Mouse (Mus musculus) ES-Bruce4 (cell line): ENCODE data around the gene Pde11a. TPM values are rescaled to one million over a fixed set of nuclear protein-coding genes. Genes with fewer than 3 reads are reported as not detected.

ENCODE experiments used
- H3K27ac ChIP-seq: 2 replicates; pipeline ENCODE4 v1.5.1; 2012; ENCODE audit warnings: low read length, inconsistent platforms; ENCODE audit not compliant: insufficient read depth
- H3K27me3 ChIP-seq: 2 replicates; pipeline ENCODE4 v1.6.1; 2012; ENCODE audit warnings: mild to moderate bottlenecking, low read length, inconsistent platforms; ENCODE audit not compliant: control insufficient read depth, poor library complexity, insufficient read depth, severe bottlenecking
- H3K36me3 ChIP-seq: 2 replicates; pipeline ENCODE4 v1.6.1; 2012; ENCODE audit warnings: inconsistent platforms, mild to moderate bottlenecking, low read length, moderate library complexity; ENCODE audit not compliant: control insufficient read depth, poor library complexity, insufficient read depth, severe bottlenecking
- H3K4me1 ChIP-seq: one replicate; pipeline ENCODE4 v1.8.1; 2011; ENCODE audit warnings: low read length; ENCODE audit not compliant: control insufficient read depth, insufficient read depth
- H3K4me3 ChIP-seq: 2 replicates; pipeline ENCODE4 v1.5.1; 2011; ENCODE audit warnings: low read depth, mild to moderate bottlenecking, low read length
- H3K9ac ChIP-seq: 2 replicates; pipeline ENCODE4 v1.6.1; 2012; ENCODE audit warnings: low read depth, mild to moderate bottlenecking, inconsistent platforms; ENCODE audit not compliant: poor library complexity, severe bottlenecking
- H3K9me3 ChIP-seq: replicated peaks from 2 replicates; pipeline ENCODE4 v1.6.1; 2012; ENCODE audit warnings: mild to moderate bottlenecking, low read length, inconsistent platforms; ENCODE audit not compliant: control insufficient read depth, poor library complexity, insufficient read depth, severe bottlenecking
- CTCF ChIP-seq: IDR thresholded peaks from one replicate; pipeline ENCODE4 v1.8.1; 2011; ENCODE audit warnings: low read depth, low read length
- EP300 ChIP-seq: IDR thresholded peaks from 2 replicates; pipeline ENCODE4 v1.6.1; 2011; ENCODE audit warnings: low read depth, low read length; ENCODE audit not compliant: insufficient read depth
- POLR2A ChIP-seq: IDR thresholded peaks from one replicate; pipeline ENCODE4 v1.8.1; 2011; ENCODE audit warnings: low read length; ENCODE audit not compliant: insufficient read depth
- polyA plus RNA-seq: library from polyadenylated mRNA; stranded (reverse); fragments of >200 nt; gene quantifications from 2 replicates; pipeline ENCODE4 v1.2.4, GENCODE M21; 2011; ENCODE audit warnings: low read depth; ENCODE audit not compliant: missing spikeins, insufficient read depth, insufficient read length

Gene Pde11a
- polyA plus RNA-seq, 1 experiment, result 0.76 TPM

GRCm38 (mm10) chr2:76090506-76090905 lies 248.1 kb downstream of the Pde11a start:
- Histone ChIP-seq H3K9ac (no peak overlapping the region), H3K9me3 (no peaks in the 10 kb centered on the region), H3K27ac (no peak overlapping the region), H3K36me3 (no peaks in the 10 kb centered on the region), H3K27me3 (no peaks in the 10 kb centered on the region), H3K4me1 (no peaks in the 10 kb centered on the region), H3K4me3 (no peak overlapping the region)
- TF ChIP-seq POLR2A, result no peak
- no peak for TF ChIP-seq CTCF
- TF ChIP-seq EP300, result no peak

GRCm38 (mm10) chr2:76088844-76089243 lies 249.7 kb downstream of the Pde11a start:
- Histone ChIP-seq H3K9me3 (no peaks in the 10 kb centered on the region), H3K4me1 (no peaks in the 10 kb centered on the region), H3K27me3 (no peaks in the 10 kb centered on the region), H3K4me3 (no peak overlapping the region), H3K9ac (no peak overlapping the region), H3K27ac (no peak overlapping the region), H3K36me3 (no peaks in the 10 kb centered on the region)
- TF ChIP-seq EP300 (no peak), CTCF (no peak)

GRCm38 (mm10) chr2:76088413-76088812 lies 250.2 kb downstream of the Pde11a start:
- no peak for TF ChIP-seq CTCF
- TF ChIP-seq POLR2A, result no peak
- no peak for TF ChIP-seq EP300

GRCm38 (mm10) chr2:76087170-76087569 lies 251.4 kb downstream of the Pde11a start:
- Histone ChIP-seq H3K9ac (no peak overlapping the region), H3K9me3 (no peaks in the 10 kb centered on the region), H3K27ac (no peak overlapping the region), H3K36me3 (no peaks in the 10 kb centered on the region), H3K4me3 (no peak overlapping the region), H3K27me3 (no peaks in the 10 kb centered on the region), H3K4me1 (no peaks in the 10 kb centered on the region)
- TF ChIP-seq EP300 (no peak), POLR2A (no peak)

More at GRCm38 (mm10) chr2:76088413-76088812, 250.2 kb downstream of the Pde11a start:
- Histone ChIP-seq H3K4me3 (no peak overlapping the region), H3K9ac (no peak overlapping the region), H3K36me3 (no peaks in the 10 kb centered on the region), H3K4me1 (no peaks in the 10 kb centered on the region), H3K27me3 (no peaks in the 10 kb centered on the region), H3K27ac (no peak overlapping the region), H3K9me3 (no peaks in the 10 kb centered on the region)

- Histone ChIP-seq H3K27ac (no peak overlapping the region), H3K27me3 (no peaks in the 10 kb centered on the region), H3K36me3 (no peaks in the 10 kb centered on the region), H3K9me3 (no peaks in the 10 kb centered on the region), H3K4me1 (no peaks in the 10 kb centered on the region), H3K9ac (no peak overlapping the region), H3K4me3 (no peak overlapping the region)
- no peak for TF ChIP-seq CTCF
- no peak for TF ChIP-seq POLR2A
- TF ChIP-seq EP300, result no peak
Measured at GRCm38 (mm10) chr2:76084982-76085381, 253.6 kb downstream of the Pde11a start.

GRCm38 (mm10) chr2:76083901-76084300 lies 254.7 kb downstream of the Pde11a start:
- Histone ChIP-seq H3K4me1 (no peaks in the 10 kb centered on the region), H3K4me3 (no peak overlapping the region), H3K9me3 (no peaks in the 10 kb centered on the region), H3K9ac (no peak overlapping the region), H3K27ac (no peak overlapping the region), H3K27me3 (no peaks in the 10 kb centered on the region), H3K36me3 (no peaks in the 10 kb centered on the region)
- TF ChIP-seq POLR2A (no peak), CTCF (no peak), EP300 (no peak)
